Mouse (Mus musculus) spleen, postnatal 14 days (tissue): ENCODE measurements around the gene Huwe1.

ENCODE experiments used
- DNase-seq, 2 experiments: peaks; one replicate each; pipeline ENCODE4 v3.0.0; 2021 to 2022; ENCODE audit warnings: low spot score in 2 of 2

The Huwe1 gene

DNA sequence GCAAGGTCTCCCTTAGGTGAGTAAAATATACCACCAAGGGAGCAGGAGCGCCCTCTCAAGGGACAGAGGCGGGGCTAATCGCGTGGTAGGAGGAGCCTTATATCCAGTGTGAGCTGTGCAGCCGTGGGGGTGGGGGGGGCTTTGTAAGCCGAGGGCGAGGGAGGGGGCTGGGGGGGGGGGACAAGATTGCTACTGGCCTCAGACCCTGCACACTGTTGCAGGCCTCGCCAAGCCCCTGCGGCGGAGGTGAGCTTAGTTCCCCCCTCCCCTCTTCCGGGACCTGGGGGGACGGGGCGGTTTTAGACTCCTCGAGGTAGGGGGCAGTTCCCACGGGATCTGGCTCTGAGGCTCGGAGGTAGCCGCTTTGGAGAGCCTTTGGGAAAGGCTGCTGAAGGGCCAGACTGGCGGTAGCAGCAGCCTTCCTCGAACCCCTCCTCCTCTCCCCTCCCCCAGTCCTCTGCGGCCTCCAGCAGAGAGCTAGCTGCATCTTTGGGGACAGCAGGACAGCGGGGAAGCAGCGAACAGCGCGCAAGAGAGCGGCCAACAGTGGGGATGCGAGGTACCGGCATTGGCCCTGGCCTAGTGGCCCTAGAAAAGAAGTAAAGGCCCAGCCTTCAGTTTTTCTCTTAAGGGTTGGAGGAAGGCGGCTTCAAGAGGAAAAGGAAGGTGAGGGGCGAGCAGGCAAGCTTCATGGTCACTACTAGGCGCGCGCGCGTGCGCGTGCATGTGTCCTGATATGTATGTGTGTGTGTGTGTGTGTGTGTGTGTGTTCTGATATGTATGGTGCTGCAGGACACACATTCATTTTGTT is at the start of gene Huwe1:
Huwe1 (plus strand) TSS at position 107 of the 811 bp plus-strand sequence.
- peak; percentile 12 to 21 for DNase-seq

DNA sequence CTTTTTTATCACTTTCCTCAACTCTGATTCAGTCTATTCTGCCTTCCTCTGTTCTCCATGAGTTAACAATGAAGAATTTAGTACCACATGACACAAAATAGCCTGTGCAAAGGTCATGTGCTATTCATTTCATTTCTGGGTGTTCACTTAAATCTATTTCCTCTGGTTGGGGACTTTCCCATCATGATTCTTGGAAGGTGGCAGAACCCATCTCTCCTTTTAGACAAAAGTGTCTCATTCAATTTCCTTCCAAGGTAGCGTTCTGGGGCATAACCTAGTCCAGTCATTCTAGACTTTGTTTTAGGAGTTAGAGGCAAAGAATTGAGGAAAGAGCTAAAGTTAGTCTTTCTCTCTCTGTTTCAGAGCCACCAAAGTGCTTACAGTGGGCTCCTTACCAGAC is 20.3 kb upstream of the Huwe1 start:
- DNase-seq, result no peak

DNA sequence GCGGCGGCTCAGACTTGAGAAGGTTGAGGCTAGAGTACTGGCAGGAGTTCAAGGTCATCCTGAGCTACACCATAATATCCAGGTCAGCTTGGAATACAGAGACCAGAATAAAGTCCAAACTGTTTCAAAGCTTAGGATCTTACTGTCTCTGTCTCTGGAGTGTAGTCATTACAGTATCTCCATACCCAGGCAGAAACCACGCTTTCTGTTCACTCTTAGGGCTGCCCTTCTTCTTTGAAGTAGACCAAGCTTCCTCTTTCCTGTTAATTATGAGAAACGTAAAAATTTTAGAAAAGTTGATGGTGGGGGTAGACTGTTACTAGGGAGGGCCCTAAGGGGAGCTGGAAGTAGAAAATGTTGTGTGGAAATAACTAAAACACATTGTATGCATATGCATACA is 17.7 kb upstream of the Huwe1 start:
- no peak for DNase-seq

DNA sequence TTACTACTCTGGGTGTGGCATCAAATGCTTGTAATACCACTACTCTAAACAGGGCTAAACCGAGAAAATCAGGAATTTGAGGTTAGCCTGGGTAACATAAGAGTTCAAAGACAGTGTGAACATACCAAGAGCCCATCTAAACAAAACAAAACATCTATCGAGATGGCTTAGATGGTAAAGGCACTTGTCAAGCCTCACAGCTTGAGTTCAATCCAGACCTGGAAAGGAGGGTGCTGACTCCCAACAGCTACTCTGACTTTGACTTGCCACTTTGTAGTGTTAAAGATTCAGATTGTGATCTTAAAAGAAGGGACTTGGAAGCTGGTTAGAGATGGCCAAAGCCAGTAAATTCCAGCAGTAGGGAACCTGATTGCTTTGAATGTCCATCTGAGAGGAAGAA is 7.8 kb upstream of the Huwe1 start:
- DNase-seq, result no peak

DNA sequence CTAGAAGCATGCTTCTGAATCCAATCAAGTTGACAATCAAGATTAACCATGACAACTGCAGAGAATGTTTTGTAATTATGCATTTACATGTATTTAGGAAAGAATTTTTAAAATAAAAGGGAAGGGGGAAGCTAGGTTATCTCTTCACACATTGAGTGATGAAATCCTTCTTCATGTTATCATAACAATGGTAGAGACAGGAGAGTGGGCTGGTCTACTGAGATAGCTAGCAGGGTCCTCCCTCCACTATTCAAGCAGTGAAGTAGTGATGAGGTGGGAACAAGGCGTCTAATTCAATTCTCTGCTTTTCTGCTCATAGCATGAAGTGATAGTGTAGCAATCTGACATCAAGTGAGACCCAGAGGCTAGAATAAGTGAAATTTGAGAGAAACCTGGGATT is 2.6 kb upstream of the Huwe1 start:
- no peak for DNase-seq

DNA sequence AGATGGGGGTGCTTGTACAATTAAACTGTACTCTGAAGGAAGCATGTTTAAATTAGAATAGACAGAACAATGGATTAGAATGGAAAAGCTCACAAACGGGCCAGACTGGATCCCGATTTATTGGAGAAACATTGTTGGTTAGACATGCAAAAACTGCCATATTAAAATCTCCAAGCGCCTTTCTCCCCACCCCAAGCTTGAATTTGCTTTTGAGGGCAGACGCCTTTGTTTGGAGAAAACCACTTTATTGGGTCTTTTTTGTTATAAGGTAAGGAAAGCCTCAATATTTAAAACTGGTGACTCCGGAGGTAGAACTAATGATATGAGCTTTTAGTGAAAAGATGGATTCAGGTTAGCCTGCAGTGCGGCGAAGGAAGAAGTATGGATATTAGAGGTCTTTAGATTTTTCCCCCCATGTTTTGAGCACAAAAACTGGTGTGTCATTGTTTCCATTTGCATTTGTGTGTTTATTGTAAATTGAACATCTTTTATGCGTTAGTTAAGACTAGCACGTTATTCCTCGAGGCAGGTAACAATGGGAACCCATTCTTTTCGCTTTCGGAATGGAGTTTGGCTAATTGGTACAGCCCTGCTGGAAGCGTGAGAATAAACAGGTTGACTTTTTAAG is 1.8 kb downstream of the Huwe1 start:
- DNase-seq, result no peak

DNA sequence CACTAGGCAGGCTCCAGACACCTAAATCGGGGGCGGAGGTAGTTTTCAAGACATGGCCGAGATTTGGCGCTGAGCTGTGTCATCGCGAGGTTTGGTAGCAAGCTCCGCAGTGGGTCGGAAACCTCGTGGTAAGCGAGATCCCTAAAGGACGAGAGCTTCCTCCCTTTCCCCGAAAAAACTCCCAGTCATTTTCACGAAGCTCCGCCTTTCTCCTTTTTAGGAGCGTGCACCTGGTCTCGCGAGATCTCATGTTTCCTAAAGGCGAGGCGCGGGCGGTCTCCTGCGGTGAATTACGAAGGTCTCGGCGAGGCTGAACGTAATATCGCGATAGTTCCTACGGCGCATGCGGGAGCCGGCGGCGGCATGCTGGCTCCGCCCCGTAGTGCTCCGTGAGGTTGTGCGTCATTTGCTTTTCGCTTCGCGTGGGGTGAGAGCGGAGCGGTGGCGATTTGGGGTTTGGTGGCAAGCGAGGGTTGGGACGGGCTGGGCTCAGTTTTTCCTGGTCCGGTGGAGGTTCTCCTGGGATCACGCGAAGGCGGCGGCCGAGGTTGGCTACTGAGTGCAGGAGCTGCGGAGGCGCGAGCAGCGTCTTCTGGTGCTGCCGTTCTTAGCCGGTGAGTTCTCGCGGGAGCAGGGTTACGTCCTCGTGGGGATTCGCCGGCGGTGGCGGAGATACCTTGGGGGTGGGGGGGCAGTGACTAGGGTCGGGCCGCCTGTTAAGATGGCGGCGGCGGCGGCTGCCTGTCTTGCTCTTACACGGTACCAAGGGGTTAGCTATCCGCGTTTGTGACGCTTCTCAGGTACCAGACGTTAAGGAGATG is 2.6 kb downstream of the Huwe1 start:
- peak; percentile 81 to 88 for DNase-seq

DNA sequence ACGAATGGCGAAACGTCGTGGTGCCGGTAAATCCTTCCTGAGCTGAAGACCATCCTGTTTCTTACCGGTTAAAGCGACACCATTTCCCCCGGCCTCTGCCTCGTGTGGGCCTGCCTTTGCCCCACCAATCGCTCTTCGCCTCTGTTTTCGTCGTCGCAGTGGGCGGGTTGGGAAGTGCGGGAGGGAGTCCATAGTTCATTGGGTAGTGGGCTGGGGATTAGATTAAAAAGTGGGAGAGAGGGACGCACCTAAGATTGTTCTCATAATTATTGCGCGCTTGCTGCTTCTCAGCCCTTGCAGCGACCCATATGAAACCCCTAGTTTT is 3.1 kb downstream of the Huwe1 start:
- peak; percentile 10 to 27 for DNase-seq

DNA sequence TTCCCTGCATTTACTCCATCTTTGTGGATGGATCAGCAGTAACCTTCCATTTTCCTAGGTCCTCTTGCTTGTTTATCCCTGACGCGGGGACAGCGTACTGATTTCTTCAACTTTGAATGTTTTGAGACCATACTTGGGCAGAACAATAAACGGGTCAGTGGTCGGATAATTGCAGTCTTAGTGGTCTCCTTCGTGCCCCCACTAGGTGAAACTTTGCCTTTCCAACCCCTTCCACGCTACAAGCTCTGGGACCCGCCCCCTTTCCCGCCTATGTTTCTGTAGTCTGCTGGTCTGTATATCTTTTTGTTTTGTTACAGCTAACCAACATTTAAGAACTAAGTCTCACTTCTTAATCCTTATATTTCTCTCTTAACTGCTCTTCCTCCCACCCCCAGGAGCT is 3.8 kb downstream of the Huwe1 start:
- DNase-seq, result no peak

DNA sequence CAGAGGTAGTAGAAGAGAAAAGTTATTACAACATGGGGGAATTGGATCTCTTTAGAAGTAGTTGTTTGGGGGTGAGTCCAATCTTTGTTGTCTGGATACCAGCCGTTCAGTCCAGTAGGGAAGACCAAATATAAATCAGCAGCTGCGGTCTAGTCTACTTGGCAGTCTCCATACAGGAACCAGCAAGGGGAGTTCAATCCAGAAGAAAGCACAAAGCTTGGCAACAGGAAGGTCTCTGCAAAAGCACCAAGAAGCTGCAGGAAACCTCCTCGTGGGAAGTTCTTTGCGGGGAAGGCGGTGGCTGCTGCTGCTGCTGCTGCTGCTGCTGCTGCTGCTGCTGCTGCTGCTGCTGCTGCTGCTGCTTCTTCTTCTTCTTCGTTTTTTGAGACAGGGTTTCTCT is 10.9 kb downstream of the Huwe1 start:
- no peak for DNase-seq

DNA sequence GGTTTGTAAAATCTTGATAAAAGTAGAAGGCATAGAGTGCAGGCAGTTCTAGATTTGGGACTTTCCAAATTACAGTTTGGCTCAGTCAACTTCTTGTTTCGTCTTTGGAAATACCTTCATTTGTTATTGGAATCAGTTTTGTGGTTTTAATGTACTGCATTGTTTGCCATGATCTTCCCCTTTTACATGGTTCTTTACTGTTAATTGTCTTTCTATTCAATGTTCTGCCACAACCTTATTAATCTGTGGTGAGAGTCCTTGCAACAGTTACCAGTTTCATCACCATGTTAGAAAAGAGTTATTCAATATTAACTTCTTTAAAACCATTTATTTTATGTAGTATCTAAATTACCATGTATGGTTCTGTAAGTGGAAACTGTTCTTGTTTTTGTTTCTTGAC is 13.0 kb downstream of the Huwe1 start:
- DNase-seq, result no peak

DNA sequence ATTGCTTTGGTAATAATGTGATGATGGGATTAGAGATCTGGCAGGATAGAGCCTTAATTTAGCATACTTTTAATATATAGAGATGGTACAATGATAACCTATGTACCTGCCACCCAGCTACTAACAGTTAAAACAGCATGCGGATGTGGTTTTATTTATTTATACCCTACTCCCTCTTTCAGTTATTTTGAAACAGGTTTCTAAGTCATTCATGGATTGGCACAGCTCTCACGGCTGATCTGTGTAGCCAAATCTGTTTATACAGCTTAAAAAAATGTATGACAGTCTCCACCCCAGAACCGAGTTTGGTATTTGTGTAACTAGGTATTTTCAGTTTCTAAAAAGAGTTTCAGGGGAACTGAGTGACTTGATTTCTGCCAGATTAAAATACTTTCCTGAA is 17.1 kb downstream of the Huwe1 start:
- no peak for DNase-seq

DNA sequence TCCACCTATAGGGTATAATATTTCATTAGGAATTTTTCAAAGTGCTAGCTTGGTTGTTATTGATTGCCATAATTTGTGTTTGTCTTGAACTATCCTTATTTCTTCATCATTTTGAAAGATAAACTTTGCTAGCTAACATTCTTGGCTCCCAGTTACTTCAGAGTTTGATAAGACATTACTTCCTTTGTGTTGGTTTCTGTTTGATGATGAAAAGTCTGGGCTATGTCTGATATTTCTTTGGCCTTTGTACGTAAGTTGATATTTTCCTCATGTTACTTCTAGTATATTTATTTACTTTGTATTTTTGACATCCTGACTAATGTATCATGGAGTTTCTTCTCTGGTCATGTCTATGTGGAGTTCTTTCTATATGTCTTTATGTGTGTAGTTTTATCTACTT is 28.4 kb downstream of the Huwe1 start:
- no peak for DNase-seq

DNA sequence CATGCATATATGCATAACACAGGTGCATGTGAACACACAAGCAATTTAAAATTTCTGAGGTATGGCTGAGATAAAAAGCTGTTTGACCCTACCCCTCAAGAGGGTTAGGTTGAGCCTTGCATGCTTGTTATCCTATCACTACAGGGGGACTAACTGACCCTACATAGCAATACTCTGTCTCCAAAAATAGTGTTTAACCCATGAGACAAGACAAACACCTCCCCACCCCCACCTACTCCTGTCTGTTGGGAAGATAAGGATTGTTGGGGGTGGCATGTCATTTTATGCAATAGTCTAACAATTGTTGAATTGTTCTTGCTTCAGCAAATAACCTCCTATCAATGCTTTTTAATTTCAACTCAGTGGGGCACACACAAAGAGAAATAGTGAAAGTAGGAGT is 30.7 kb downstream of the Huwe1 start:
- no peak for DNase-seq

DNA sequence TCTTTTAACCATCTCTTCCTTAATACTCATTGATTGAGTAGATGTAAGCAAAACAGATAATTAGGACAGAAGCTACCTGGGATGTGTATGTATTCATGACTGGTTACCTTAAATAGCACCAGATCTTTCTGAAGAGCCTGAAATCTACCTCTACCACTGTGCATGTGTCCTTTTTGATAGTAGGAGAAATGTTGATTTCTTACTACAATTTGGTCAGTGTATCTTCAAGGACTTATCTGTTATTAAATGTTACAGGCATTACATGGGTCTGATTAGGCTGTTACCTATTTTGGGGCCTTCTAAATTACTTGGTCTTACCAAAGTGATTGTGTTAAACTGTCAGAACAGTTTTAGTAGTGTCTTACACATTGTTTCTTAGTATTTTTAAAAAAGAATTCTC is 32.4 kb downstream of the Huwe1 start:
- DNase-seq, result no peak

DNA sequence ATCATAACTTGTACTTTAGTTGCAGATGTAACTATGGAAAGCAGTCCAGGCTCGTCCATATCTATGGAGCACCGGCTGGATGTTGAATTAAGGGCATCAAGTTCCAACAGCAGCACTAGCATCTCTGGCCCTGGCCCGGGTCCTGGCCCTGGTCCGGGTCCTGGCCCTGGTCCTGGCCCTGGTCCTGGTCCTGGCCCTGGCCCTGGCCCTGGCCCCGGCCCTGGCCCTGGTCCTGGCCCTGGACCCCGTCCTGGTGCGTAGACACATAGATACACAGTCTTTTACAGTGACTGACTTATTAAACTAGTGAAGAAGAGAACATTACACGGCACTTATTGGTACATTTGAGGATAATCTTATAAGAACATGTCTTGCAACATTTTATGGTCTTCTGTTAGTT is 58.8 kb downstream of the Huwe1 start:
- DNase-seq, result no peak

DNA sequence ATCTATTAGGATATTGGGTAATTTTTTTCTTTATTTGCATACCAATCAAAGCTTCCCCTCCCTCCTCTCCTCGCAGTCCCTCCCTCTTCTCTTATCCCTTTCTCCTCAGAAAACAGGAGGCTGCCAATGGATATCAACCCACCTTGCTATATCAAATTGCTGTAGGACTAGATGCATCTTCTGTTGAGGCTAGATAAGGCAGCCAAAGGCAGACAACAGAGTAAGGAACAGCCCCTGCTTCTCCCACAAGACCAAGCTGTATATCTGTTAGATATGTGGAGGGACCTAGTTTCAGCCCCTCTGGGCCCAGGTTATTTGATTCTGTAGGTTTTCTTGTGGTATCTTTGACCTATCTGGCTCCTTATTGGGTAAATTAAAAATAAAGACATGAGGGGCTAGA is 110.1 kb downstream of the Huwe1 start:
- DNase-seq, result no peak

DNA sequence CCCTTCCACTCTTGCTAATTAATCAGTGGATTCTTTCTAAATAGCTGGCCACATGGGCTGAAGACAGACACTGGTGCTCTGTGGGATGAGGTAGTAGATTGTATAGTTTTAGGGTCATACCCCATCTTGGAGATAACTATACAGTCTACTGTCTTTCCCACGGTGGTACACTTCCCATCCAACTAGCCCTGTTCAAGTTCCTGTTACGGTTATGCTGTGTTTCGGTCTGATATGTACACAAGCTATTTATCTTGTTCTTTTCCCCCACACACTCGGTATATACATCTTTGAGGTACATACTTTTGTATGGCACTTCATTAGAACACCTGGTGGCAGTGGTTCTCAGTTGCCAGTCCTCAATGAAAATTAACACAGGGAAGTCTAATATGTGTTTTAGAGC is 111.7 kb downstream of the Huwe1 start:
- DNase-seq, result no peak

DNA sequence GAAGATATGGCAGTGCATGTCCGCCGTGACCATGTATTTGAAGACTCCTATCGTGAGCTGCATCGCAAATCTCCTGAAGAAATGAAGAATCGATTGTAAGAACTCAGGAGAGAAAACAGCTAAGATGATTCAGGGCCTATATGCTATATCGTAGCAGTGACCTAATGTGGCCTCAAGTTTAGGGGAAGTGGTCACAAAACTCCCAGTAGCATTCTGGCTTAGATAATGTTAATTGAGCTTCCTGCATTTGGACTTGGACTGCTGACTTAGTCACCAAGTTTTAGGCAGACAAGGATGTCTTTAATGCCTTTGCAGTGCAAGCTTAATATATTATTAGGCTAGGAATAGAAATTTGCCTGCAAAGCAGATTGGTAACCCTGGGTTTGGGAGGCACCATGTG is 128.8 kb downstream of the Huwe1 start:
- DNase-seq, result no peak

DNA sequence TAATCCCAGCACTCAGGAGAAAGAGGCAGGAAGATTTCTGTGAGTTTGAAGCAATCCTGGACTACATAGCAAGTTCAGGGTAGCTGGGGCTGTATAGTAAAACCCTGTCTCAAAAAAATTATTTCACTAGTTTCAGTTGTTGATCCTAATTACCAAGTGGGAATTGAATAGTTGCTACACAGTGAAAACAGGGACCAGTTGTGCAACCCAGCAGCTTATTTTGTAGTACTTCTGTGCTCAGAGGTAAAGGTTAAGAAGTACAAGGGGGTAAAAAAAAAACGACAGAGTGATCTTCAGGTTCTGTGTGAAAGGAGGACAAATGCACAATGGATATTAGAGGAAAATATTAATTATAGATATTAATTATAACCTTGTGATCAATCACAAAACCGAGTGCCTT is 138.2 kb downstream of the Huwe1 start:
- DNase-seq, result no peak

DNA sequence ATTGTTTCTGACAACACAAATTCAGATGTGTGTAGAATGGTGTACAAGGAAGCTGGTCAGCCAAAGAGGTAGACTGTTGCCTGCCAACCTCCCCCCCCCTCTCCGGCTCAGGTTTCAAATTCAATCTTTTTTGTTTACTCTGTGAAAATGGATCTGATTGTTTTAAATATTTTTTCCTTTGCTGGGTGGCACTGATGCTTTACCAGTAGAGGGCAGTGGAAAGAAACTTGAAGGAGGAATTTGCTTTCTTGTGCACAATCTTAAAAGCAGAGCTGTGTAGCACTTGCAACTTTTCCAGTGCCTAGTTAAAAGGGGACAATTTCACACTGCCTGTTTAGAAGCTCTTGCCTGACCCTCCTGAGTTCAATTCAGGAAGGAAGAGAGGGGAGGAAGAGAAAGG is 146.4 kb downstream of the Huwe1 start:
- DNase-seq, result no peak

DNA sequence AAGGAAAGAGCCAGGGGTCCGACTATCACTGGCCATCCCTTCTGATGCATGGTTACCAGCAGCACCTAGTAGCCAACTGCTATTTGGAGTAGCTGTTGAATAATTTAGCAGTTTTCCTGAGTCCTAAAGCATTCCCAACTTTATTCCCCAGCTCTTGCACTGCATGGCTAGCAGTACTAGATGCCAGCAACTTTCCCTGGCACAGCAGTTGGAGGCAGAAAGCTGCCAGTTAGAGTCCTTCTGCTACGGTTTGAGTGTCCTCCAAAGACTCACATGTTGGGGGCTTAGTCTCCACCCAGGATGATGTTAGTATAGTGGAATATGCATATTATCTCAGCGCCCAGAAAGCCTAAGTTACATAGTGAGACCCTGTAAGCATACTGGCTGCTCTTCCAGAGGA is 147.2 kb downstream of the Huwe1 start:
- DNase-seq, result no peak

DNA sequence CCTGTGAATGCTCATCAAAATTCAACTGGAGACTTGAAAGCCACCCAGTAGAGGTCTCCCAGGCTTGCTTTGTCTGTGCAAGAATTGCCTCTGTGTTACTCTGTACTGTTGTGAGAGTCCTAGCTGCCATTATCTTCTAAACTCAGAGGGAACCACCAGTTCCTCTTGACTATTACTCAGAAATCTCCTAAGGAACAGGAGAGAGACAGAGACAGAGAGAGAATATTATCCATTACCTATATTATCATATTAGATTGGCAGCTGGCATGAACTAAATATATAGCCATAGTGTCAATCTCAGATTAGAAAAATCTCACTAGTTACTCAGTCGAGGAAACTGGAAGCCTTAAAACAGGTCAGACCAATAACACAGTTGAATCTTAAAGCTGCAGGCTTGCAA is 149.6 kb downstream of the Huwe1 start:
- DNase-seq, result no peak
